Mouse (Mus musculus): ENCODE data around the gene Rag1.

GRCm38 (mm10) chr2:101597186-101597585, 52.1 kb downstream of the Rag1 start:
- no peak for TF ChIP-seq ZNF384 (IDR thresholded peaks at IDR 0.05; ENCODE audit: low read depth, low read length)
- TF ChIP-seq RCOR1 (IDR thresholded peaks at IDR 0.05; ENCODE audit: low read depth, low read length), result no peak
- TF ChIP-seq CHD1 (IDR thresholded peaks at IDR 0.05; ENCODE audit: low read depth, low read length), result no peak
- no peak for TF ChIP-seq POLR2A (IDR thresholded peaks at IDR 0.05; ENCODE audit: control insufficient read depth in 1 of 2, insufficient read depth in 1 of 2, low read depth in 1 of 2, low read length in 2 of 2, poor library complexity in 1 of 2)
- no peak for TF ChIP-seq GATA1 (IDR thresholded peaks at IDR 0.05; ENCODE audit: low read depth, low read length)
- TF ChIP-seq TBP (IDR thresholded peaks at IDR 0.05; ENCODE audit: low read depth, low read length), result no peak
- no peak for TF ChIP-seq ETS1 (IDR thresholded peaks at IDR 0.05; ENCODE audit: low read depth, low read length)
- no peak for TF ChIP-seq EP300 (IDR thresholded peaks at IDR 0.05; ENCODE audit: low read depth in 1 of 2, low read length in 2 of 2)
- TF ChIP-seq KAT2A (conservative IDR thresholded peaks at IDR 0.05; ENCODE audit: low read depth, low read length), result no peak
